Mouse (Mus musculus): Measurements from ENCODE around the gene Cacna2d3. TPM values are rescaled to one million over a fixed set of nuclear protein-coding genes. Genes with fewer than 3 reads are reported as not detected.

Cacna2d3 gene
- polyA plus RNA-seq, 1 experiment from 2014 or later = not detected

GRCm38 (mm10) chr14:28907659-28908058 lies 814.0 kb downstream of the Cacna2d3 start:
- no peak for TF ChIP-seq CTCF (IDR thresholded peaks at IDR 0.05; ENCODE audit: low read depth)
- no peak for TF ChIP-seq EP300 (IDR thresholded peaks at IDR 0.05; ENCODE audit: low read depth)
- H3K36me3 ChIP-seq (replicated peaks; ENCODE audit: insufficient read depth, low read length) = no peaks in the 10 kb centered on the region
- H3K27ac ChIP-seq (ENCODE audit: low read depth) = no peak overlapping the region
- no peaks in the 10 kb centered on the region for H3K4me1 ChIP-seq (ENCODE audit: insufficient read depth)
- H3K9me3 ChIP-seq (ENCODE audit: low read length) = no peaks in the 10 kb centered on the region
- no peak overlapping the region for H3K4me3 ChIP-seq (ENCODE audit: low read depth, low read length)
- DNase-seq = no peak
- no peak overlapping the region for H3K4me2 ChIP-seq (ENCODE audit: low read depth, low read length)
- WGBS (ENCODE audit: insufficient replicate concordance) = 89% methylated on average over 6 of the region's 6 CpGs
- H3K9ac ChIP-seq (replicated peaks) = no peak overlapping the region
- ATAC-seq = no peak
- no peaks in the 10 kb centered on the region for H3K27me3 ChIP-seq (ENCODE audit: insufficient read depth, low read length)

- WGBS (ENCODE audit: insufficient replicate concordance) = 53% methylated on average over 3 of the region's 3 CpGs
- no peak for ATAC-seq
- Histone ChIP-seq H3K4me1 (ENCODE audit: insufficient read depth) (no peaks in the 10 kb centered on the region), H3K4me2 (ENCODE audit: low read depth, low read length) (no peak overlapping the region), H3K27ac (ENCODE audit: low read depth) (no peak overlapping the region), H3K4me3 (ENCODE audit: low read depth, low read length) (no peak overlapping the region), H3K9ac (replicated peaks) (no peak overlapping the region), H3K9me3 (ENCODE audit: low read length) (no peaks in the 10 kb centered on the region), H3K27me3 (ENCODE audit: insufficient read depth, low read length) (no peaks in the 10 kb centered on the region), H3K36me3 (replicated peaks; ENCODE audit: insufficient read depth, low read length) (no peaks in the 10 kb centered on the region)
- TF ChIP-seq EP300 (IDR thresholded peaks at IDR 0.05; ENCODE audit: low read depth) (no peak), CTCF (IDR thresholded peaks at IDR 0.05; ENCODE audit: low read depth) (no peak)
- DNase-seq = no peak
Observed at GRCm38 (mm10) chr14:28892530-28892929, 829.1 kb downstream of the Cacna2d3 start.

- Histone ChIP-seq H3K9me3 (ENCODE audit: low read length) (no peaks in the 10 kb centered on the region), H3K4me3 (ENCODE audit: low read depth, low read length) (no peak overlapping the region), H3K4me1 (ENCODE audit: insufficient read depth) (no peaks in the 10 kb centered on the region), H3K27me3 (ENCODE audit: insufficient read depth, low read length) (no peaks in the 10 kb centered on the region), H3K4me2 (ENCODE audit: low read depth, low read length) (no peak overlapping the region), H3K9ac (replicated peaks) (no peak overlapping the region), H3K36me3 (replicated peaks; ENCODE audit: insufficient read depth, low read length) (no peaks in the 10 kb centered on the region), H3K27ac (ENCODE audit: low read depth) (no peak overlapping the region)
- 85% methylated on average over 1 of the region's 1 CpGs for WGBS (ENCODE audit: insufficient replicate concordance)
- DNase-seq (no peak), ATAC-seq (no peak)
- TF ChIP-seq EP300 (IDR thresholded peaks at IDR 0.05; ENCODE audit: low read depth) (no peak), CTCF (IDR thresholded peaks at IDR 0.05; ENCODE audit: low read depth) (no peak)
Observed at GRCm38 (mm10) chr14:28887373-28887772, 834.3 kb downstream of the Cacna2d3 start.

- Histone ChIP-seq H3K4me2 (ENCODE audit: low read depth, low read length) (no peak overlapping the region), H3K9ac (replicated peaks) (no peak overlapping the region), H3K4me1 (ENCODE audit: insufficient read depth) (no peaks in the 10 kb centered on the region), H3K27ac (ENCODE audit: low read depth) (no peak overlapping the region), H3K27me3 (ENCODE audit: insufficient read depth, low read length) (no peaks in the 10 kb centered on the region), H3K4me3 (ENCODE audit: low read depth, low read length) (no peak overlapping the region), H3K36me3 (replicated peaks; ENCODE audit: insufficient read depth, low read length) (no peaks in the 10 kb centered on the region), H3K9me3 (ENCODE audit: low read length) (no peaks in the 10 kb centered on the region)
- ATAC-seq (no peak), DNase-seq (no peak)
- WGBS (ENCODE audit: insufficient replicate concordance) = 73% methylated on average over 4 of the region's 4 CpGs
- TF ChIP-seq CTCF (IDR thresholded peaks at IDR 0.05; ENCODE audit: low read depth) (no peak), EP300 (IDR thresholded peaks at IDR 0.05; ENCODE audit: low read depth) (no peak)
Observed at GRCm38 (mm10) chr14:28886661-28887060, 835.0 kb downstream of the Cacna2d3 start.

GRCm38 (mm10) chr14:28870983-28871382 lies 850.7 kb downstream of the Cacna2d3 start:
- DNase-seq = no peak
- H3K4me2 ChIP-seq (ENCODE audit: low read depth, low read length) = no peak overlapping the region
- no peaks in the 10 kb centered on the region for H3K4me1 ChIP-seq (ENCODE audit: insufficient read depth)
- H3K4me3 ChIP-seq (ENCODE audit: low read depth, low read length) = no peak overlapping the region
- H3K27ac ChIP-seq (ENCODE audit: low read depth) = no peak overlapping the region
- 77% methylated on average over 6 of the region's 6 CpGs for WGBS (ENCODE audit: insufficient replicate concordance)
- H3K36me3 ChIP-seq (replicated peaks; ENCODE audit: insufficient read depth, low read length) = no peaks in the 10 kb centered on the region
- H3K9ac ChIP-seq (replicated peaks) = no peak overlapping the region
- H3K9me3 ChIP-seq (ENCODE audit: low read length) = no peaks in the 10 kb centered on the region
- no peak for TF ChIP-seq CTCF (IDR thresholded peaks at IDR 0.05; ENCODE audit: low read depth)
- H3K27me3 ChIP-seq (ENCODE audit: insufficient read depth, low read length) = no peaks in the 10 kb centered on the region
- ATAC-seq = no peak

- Histone ChIP-seq H3K27me3 (ENCODE audit: insufficient read depth, low read length) (no peaks in the 10 kb centered on the region), H3K9me3 (ENCODE audit: low read length) (no peaks in the 10 kb centered on the region), H3K36me3 (replicated peaks; ENCODE audit: insufficient read depth, low read length) (no peaks in the 10 kb centered on the region), H3K4me1 (ENCODE audit: insufficient read depth) (no peaks in the 10 kb centered on the region), H3K4me3 (ENCODE audit: low read depth, low read length) (no peak overlapping the region), H3K4me2 (ENCODE audit: low read depth, low read length) (no peak overlapping the region), H3K27ac (ENCODE audit: low read depth) (no peak overlapping the region), H3K9ac (replicated peaks) (no peak overlapping the region)
- 70% methylated on average over 5 of the region's 5 CpGs for WGBS (ENCODE audit: insufficient replicate concordance)
- ATAC-seq (no peak), DNase-seq (no peak)
- TF ChIP-seq EP300 (IDR thresholded peaks at IDR 0.05; ENCODE audit: low read depth) (no peak), CTCF (IDR thresholded peaks at IDR 0.05; ENCODE audit: low read depth) (no peak)
Observed at GRCm38 (mm10) chr14:28870382-28870781, 851.3 kb downstream of the Cacna2d3 start.

- H3K27ac ChIP-seq (ENCODE audit: low read depth) = no peak overlapping the region
- H3K9ac ChIP-seq (replicated peaks) = no peak overlapping the region
- 73% methylated on average over 4 of the region's 4 CpGs for WGBS (ENCODE audit: insufficient replicate concordance)
- H3K4me1 ChIP-seq (ENCODE audit: insufficient read depth) = no peaks in the 10 kb centered on the region
- H3K36me3 ChIP-seq (replicated peaks; ENCODE audit: insufficient read depth, low read length) = no peaks in the 10 kb centered on the region
- ATAC-seq (no peak), DNase-seq (no peak)
- H3K9me3 ChIP-seq (ENCODE audit: low read length) = no peaks in the 10 kb centered on the region
- H3K4me3 ChIP-seq (ENCODE audit: low read depth, low read length) = no peak overlapping the region
- no peak for TF ChIP-seq CTCF (IDR thresholded peaks at IDR 0.05; ENCODE audit: low read depth)
- no peak for TF ChIP-seq EP300 (IDR thresholded peaks at IDR 0.05; ENCODE audit: low read depth)
- no peak overlapping the region for H3K4me2 ChIP-seq (ENCODE audit: low read depth, low read length)
- no peaks in the 10 kb centered on the region for H3K27me3 ChIP-seq (ENCODE audit: insufficient read depth, low read length)
Observed at GRCm38 (mm10) chr14:28864925-28865324, 856.7 kb downstream of the Cacna2d3 start.

All from liver, postnatal 0 days (tissue).